Mouse (Mus musculus) hindbrain, embryonic 15.5 days (tissue): ENCODE results near the gene Polg. TPM values are rescaled to one million over a fixed set of nuclear protein-coding genes. Genes with fewer than 3 reads are reported as not detected.
A peak's percentile ranks its signal among the peaks of the same experiment; 100 is the strongest.

Experiments
- ATAC-seq: fragments of 200-750 bp; cut with Nextera tagmentation; 2 replicates; pipeline ENCODE4 v1.8.0; 2017; ENCODE audit warnings: low read depth, moderate number of reproducible peaks, moderate TSS enrichment; ENCODE audit not compliant: low FRiP score
- H3K27ac ChIP-seq: fragments of 300-500 bp; sonication (generic); replicated peaks from 2 replicates; pipeline ENCODE4 v1.5.1; 2015; ENCODE audit warnings: mild to moderate bottlenecking, inconsistent platforms
- H3K27me3 ChIP-seq: fragments of 300-500 bp; sonication (generic); 2 replicates; pipeline ENCODE4 v1.6.1; 2015; ENCODE audit warnings: control low read depth, inconsistent platforms
- H3K36me3 ChIP-seq: fragments of 300-500 bp; sonication (generic); 2 replicates; pipeline ENCODE4 v1.6.1; 2015; ENCODE audit warnings: control low read depth, inconsistent platforms
- H3K4me1 ChIP-seq: fragments of 300-500 bp; sonication (generic); replicated peaks from 2 replicates; pipeline ENCODE4 v1.6.1; 2015; ENCODE audit warnings: control low read depth, inconsistent platforms
- H3K4me2 ChIP-seq: fragments of 300-500 bp; sonication (generic); 2 replicates; pipeline ENCODE4 v1.6.1; 2015; ENCODE audit warnings: moderate library complexity, mild to moderate bottlenecking, inconsistent platforms
- H3K4me3 ChIP-seq: fragments of 300-500 bp; sonication (generic); 2 replicates; pipeline ENCODE4 v1.5.1; 2015; ENCODE audit warnings: mild to moderate bottlenecking, inconsistent platforms
- H3K9ac ChIP-seq: fragments of 300-500 bp; sonication (generic); 2 replicates; pipeline ENCODE4 v1.6.1; 2015; ENCODE audit warnings: inconsistent platforms
- H3K9me3 ChIP-seq: fragments of 300-500 bp; sonication (generic); 2 replicates; pipeline ENCODE4 v1.6.1; 2016; ENCODE audit warnings: control low read depth, inconsistent platforms
- WGBS: fragments of 180-500 bp; shearing (Covaris S2); methylation state at CpG from one replicate; pipeline ENCODE4 v1.1.7; 2015; 5-methylcytosine and 5-hydroxymethylcytosine counted together
- polyA plus RNA-seq: library from polyadenylated mRNA; unstranded; fragments of >200 nt; fragmentation: Nextera tagmentation; extraction: Ambion mirVana; gene quantifications from 2 replicates; pipeline ENCODE4 v1.2.1, GENCODE M21; 2015

Gene Polg
- polyA plus RNA-seq, 1 experiment from 2014 or later = 27.0 TPM

- no peak for ATAC-seq
- Histone ChIP-seq H3K27me3 (no peaks in the 10 kb centered on the region), H3K9me3 (no peaks in the 10 kb centered on the region), H3K4me3 (no peak overlapping the region), H3K27ac (no peak overlapping the region), H3K36me3 (no peaks in the 10 kb centered on the region), H3K4me1 (0 out of 2 replicates have a peak, but pooled peaks cover 3% of the 10 kb centered on the region), H3K9ac (no peak overlapping the region), H3K4me2 (no peak overlapping the region)
- WGBS = 82% methylated on average over 5 of the region's 5 CpGs
Observed at GRCm38 (mm10) chr7:79474831-79475399, 8.8 kb upstream of the Polg start.

DNA sequence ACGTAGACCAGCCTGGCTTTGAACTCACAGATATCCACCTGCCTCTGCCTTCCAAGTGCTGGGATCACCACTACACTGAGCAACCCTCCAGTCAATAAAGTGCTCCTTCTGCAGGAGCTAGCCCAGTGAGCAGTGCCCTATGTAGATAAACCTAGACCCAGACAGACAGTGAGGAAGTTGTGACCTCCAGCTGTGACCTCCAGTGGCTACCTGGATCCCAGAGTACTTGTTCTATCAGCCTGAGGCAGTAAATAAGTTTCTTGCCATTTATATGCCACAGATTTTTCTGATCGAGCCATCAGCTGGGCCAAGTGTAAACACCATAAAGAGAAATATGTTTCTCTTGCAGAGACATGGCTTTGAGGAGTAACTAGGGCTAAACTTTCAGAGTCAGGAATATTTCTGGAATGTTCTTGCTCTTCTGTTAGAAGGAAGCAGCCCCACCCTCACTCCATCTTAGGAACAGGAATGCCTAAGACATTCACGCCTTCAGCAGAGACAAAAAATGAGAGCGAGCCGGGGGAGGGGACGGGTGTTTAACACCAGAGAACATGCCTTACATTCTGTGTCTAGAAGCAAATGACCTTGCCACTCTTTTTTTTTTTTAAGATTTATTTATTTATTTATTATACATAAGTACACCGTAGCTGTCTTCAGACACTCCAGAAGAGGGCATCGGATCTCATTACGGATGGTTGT lies 7.5 kb upstream of the Polg start:
- no peaks in the 10 kb centered on the region for H3K9me3 ChIP-seq
- no peak overlapping the region for H3K4me3 ChIP-seq
- H3K4me1 ChIP-seq = 0 out of 2 replicates have a peak, but pooled peaks cover 3% of the 10 kb centered on the region
- H3K36me3 ChIP-seq = no peaks in the 10 kb centered on the region
- ATAC-seq = no peak
- 90% methylated on average over 9 of the region's 9 CpGs for WGBS
- no peak overlapping the region for H3K4me2 ChIP-seq
- H3K9ac ChIP-seq = no peak overlapping the region
- H3K27me3 ChIP-seq = peaks cover 2% of the 10 kb centered on the region; the same call in 1 of the 2 replicates
- no peak overlapping the region for H3K27ac ChIP-seq

DNA sequence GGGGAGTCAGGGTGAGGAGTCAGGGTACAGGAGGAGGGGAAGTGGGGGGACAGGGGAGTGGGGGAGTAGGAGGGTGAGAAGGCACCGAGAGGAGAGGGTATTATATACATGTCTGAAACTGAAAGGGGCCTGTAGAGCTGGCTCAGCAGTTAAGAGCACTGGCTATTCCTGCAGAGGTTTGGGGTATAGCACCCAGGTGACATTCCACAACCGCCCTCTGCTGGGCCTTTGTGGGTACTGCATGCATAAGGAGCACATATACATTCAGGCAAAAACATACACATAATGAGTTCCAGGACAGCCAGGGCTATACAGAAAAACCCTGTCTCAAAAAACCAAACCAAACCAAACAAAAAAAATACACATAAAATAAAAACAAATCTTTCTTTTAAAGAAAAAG lies 6.6 kb upstream of the Polg start:
- no peak overlapping the region for H3K4me2 ChIP-seq
- no peak overlapping the region for H3K27ac ChIP-seq
- ATAC-seq = no peak
- H3K4me1 ChIP-seq = peaks cover 6% of the 10 kb centered on the region; the same call in 1 of the 2 replicates
- no peaks in the 10 kb centered on the region for H3K36me3 ChIP-seq
- no peak overlapping the region for H3K9ac ChIP-seq
- no peak overlapping the region for H3K4me3 ChIP-seq
- H3K27me3 ChIP-seq = peaks cover 4% of the 10 kb centered on the region; the same call in 1 of the 2 replicates
- WGBS = 52% methylated on average over 2 of the region's 2 CpGs
- no peaks in the 10 kb centered on the region for H3K9me3 ChIP-seq

DNA sequence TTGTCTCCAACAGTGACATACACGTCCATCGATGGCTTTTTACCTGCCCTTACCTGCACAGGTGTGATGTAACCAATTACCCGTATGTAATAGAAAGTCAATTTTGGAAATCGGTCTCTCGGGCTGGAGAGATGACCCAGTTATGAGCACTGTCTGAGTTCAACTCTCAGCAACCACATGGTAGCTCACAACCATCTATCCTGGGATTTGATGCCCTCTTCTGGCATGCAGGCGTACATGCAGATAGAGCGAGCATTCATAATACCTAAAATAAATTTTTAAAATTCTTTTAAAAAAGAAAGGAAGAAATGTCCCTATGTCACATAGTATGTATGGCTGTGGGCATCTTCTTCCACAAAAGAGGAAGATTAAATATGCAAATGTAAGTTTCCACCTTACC lies 5.3 kb upstream of the Polg start:
- H3K36me3 ChIP-seq = no peaks in the 10 kb centered on the region
- 68% methylated on average over 7 of the region's 7 CpGs for WGBS
- no peaks in the 10 kb centered on the region for H3K9me3 ChIP-seq
- no peak overlapping the region for H3K4me3 ChIP-seq
- no peak overlapping the region for H3K9ac ChIP-seq
- H3K4me2 ChIP-seq = no peak overlapping the region
- ATAC-seq = no peak
- no peak overlapping the region for H3K27ac ChIP-seq
- peaks cover 16% of the 10 kb centered on the region for H3K4me1 ChIP-seq
- peaks cover 4% of the 10 kb centered on the region; the same call in 1 of the 2 replicates for H3K27me3 ChIP-seq

DNA sequence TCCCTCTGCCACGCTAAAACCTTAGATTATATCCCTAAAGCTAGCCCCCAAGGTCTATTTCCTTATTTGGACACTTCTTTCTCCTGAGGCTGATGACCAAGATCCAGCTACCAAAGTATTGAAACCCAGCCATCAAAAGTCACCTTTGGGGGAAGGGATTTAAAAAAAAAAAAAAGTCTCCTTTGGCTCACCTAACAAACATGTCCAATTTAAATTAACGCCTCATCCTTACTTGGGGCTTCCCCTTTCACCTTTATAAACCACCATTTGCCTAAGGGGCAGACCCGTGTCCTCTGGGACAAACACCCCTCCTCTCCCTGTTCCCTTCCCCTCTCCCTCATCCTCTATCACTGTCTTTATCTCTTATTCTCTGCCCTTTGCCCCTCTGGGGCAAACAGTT lies 4.6 kb upstream of the Polg start:
- Histone ChIP-seq H3K36me3 (no peaks in the 10 kb centered on the region), H3K9me3 (no peaks in the 10 kb centered on the region), H3K4me1 (peaks cover 16% of the 10 kb centered on the region), H3K4me2 (no peak overlapping the region), H3K4me3 (no peak overlapping the region), H3K27me3 (peaks cover 4% of the 10 kb centered on the region; the same call in 1 of the 2 replicates), H3K27ac (no peak overlapping the region), H3K9ac (no peak overlapping the region)
- WGBS = 65% methylated on average over 3 of the region's 3 CpGs
- ATAC-seq = no peak

DNA sequence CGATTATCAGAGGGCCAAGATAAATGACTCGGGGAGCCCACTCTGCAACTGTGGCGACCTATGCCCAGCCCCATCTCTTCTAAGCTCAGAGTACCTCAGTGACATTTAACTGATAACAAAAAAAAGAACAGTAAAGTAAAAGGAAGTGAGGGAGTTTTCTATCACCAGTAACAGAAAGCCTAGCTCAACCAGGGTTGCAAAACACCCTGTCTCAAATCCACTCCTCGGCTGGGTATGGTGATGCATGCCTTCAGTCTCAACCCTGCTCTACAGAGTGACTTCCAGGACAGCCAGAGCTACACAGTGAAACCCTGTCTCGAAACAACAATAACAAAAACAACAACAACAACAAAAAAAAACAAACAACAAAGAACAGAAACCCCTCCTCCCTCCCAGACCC lies 3.6 kb upstream of the Polg start:
- H3K27me3 ChIP-seq = peaks cover 4% of the 10 kb centered on the region; the same call in 1 of the 2 replicates
- H3K4me2 ChIP-seq = no peak overlapping the region
- no peak overlapping the region for H3K9ac ChIP-seq
- WGBS = 82% methylated on average over 5 of the region's 5 CpGs
- no peak overlapping the region for H3K27ac ChIP-seq
- H3K4me1 ChIP-seq = peaks cover 24% of the 10 kb centered on the region
- no peak for ATAC-seq
- no peaks in the 10 kb centered on the region for H3K36me3 ChIP-seq
- no peak overlapping the region for H3K4me3 ChIP-seq
- no peaks in the 10 kb centered on the region for H3K9me3 ChIP-seq

GRCm38 (mm10) chr7:79468994-79469393 lies 2.8 kb upstream of the Polg start:
- Histone ChIP-seq H3K4me3 (no peak overlapping the region), H3K36me3 (no peaks in the 10 kb centered on the region), H3K4me1 (peaks cover 32% of the 10 kb centered on the region), H3K27ac (no peak overlapping the region), H3K9me3 (no peaks in the 10 kb centered on the region), H3K27me3 (peaks cover 4% of the 10 kb centered on the region; the same call in 1 of the 2 replicates), H3K9ac (no peak overlapping the region), H3K4me2 (no peak overlapping the region)
- no peak for ATAC-seq
- WGBS = 54% methylated on average over 8 of the region's 8 CpGs

DNA sequence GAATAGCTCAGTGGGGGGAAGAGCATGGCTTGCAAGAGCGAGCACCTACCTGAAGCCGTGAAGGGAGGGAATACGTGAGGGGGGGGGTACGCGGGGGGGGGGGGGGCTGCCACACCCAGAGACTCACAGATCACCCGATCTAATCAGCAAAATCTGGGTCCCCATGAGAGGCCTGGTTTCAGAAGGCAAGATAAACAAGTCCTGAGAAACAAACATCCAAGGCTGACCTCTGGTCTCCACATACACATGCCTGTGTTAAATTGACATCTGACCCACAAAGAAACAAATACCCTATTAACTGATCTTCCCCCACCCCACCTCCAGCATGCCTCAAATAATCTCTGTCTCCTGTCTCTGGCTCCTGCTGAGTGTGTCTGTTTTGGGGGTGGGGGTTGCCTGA lies 1.8 kb upstream of the Polg start:
- Histone ChIP-seq H3K36me3 (no peaks in the 10 kb centered on the region), H3K9me3 (no peaks in the 10 kb centered on the region), H3K9ac (no peak overlapping the region), H3K27me3 (peaks cover 4% of the 10 kb centered on the region; the same call in 1 of the 2 replicates), H3K4me1 (peaks cover 33% of the 10 kb centered on the region), H3K4me3 (peak overlapping the region; percentile 16), H3K27ac (no peak overlapping the region), H3K4me2 (peak overlapping the region; percentile 91)
- ATAC-seq = no peak
- WGBS = 10% methylated on average over 2 of the region's 6 CpGs

DNA sequence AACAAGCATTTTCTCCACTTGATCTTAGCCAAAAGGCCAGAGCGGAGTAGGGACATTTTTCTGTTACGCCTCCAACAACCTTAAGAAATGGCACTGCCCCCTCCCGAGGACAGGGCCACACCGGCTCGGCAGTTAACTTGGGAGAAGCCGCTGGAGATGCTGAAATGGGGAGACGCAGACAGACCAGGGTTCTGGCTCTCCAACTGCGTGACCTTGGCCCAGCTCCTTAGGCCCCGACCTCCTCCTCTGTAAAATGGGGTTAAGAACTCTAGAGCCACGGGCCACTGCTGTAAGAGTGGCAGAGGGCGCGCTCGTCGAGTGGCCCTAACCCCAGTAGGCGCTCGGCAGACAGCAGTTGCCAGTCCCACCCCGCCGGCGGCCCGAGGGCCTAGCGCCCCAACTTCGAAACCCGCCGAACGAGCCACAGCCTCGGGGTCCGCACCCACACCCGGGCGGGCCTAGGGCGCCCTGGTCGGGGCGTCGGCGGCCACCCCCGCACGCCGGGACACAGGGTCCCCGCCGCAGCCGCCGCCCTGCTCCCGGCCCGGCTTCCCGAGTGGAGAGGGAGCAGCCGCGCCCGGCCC lies 609 bp downstream of the Polg start:
- no peaks in the 10 kb centered on the region for H3K9me3 ChIP-seq
- ATAC-seq = peak; percentile 66
- H3K36me3 ChIP-seq = peaks cover 15% of the 10 kb centered on the region
- H3K4me3 ChIP-seq = peak overlapping the region; percentile 79
- under 1% methylated on average over 36 of the region's 47 CpGs for WGBS
- peaks cover 4% of the 10 kb centered on the region; the same call in 1 of the 2 replicates for H3K27me3 ChIP-seq
- H3K9ac ChIP-seq = peak overlapping the region; percentile 74
- peak overlapping the region; percentile 87 for H3K27ac ChIP-seq
- peak overlapping the region; percentile 91 for H3K4me2 ChIP-seq
- peaks cover 30% of the 10 kb centered on the region for H3K4me1 ChIP-seq

- ATAC-seq = no peak
- Histone ChIP-seq H3K4me1 (peaks cover 30% of the 10 kb centered on the region), H3K27me3 (peaks cover 4% of the 10 kb centered on the region; the same call in 1 of the 2 replicates), H3K9me3 (no peaks in the 10 kb centered on the region), H3K4me2 (peak overlapping the region; percentile 91), H3K9ac (peak overlapping the region; percentile 74), H3K36me3 (peaks cover 22% of the 10 kb centered on the region), H3K27ac (0 out of 2 replicates have a peak overlapping the region, but pooled peaks have one; percentile 87), H3K4me3 (peak overlapping the region; percentile 79)
- WGBS = 5% methylated on average over 47 of the region's 47 CpGs
Observed at GRCm38 (mm10) chr7:79464776-79465420, 1.3 kb downstream of the Polg start.

DNA sequence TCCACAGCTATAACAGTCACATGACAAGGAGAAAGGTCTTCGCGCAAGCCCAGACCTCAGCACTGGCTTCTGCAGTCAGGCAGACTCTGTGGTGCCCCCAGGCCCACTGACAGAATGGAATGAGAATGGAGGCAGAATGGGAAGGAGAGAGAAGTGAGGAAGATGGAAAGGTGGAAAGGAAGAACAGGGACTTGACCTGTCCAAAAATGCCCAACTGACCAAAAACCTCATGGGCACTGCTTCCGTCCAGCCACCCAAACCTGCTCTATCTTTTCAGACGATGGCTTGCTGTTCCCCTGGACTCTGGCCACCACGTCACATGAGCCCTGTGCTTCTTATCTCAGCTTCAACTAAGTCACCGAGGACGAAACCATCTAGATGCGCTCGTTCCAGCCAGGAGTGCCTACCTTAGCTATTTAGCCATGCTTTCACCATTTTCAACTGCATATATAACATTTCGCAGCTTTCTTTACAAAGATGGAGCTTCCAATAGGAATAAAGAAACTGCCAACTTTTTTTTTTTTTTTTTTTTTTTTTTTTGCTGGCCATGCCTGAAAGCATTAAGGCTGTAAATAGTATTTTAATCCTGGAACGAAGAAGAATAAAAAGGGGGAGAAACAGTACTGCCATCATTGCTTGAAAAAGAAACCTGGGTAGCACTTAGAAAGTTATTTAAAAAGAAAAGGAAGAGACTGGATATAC lies 2.6 kb downstream of the Polg start:
- no peak for ATAC-seq
- no peak overlapping the region for H3K27ac ChIP-seq
- H3K4me2 ChIP-seq = peak overlapping the region; percentile 91; the same call in 1 of the 2 replicates
- H3K27me3 ChIP-seq = peaks cover 1% of the 10 kb centered on the region; the same call in 1 of the 2 replicates
- peaks cover 36% of the 10 kb centered on the region for H3K36me3 ChIP-seq
- H3K4me3 ChIP-seq = no peak overlapping the region
- peaks cover 30% of the 10 kb centered on the region for H3K4me1 ChIP-seq
- no peak overlapping the region for H3K9ac ChIP-seq
- no peaks in the 10 kb centered on the region for H3K9me3 ChIP-seq
- WGBS = 89% methylated on average over 11 of the region's 11 CpGs
